Mouse (Mus musculus): ENCODE measurements around the gene Gm20888.
"Not testable (repeated sequence)": the region's sequence is repeated elsewhere in the genome, so short reads cannot be mapped to it uniquely, and the experiment has no call there.

Gene Gm20888

GRCm38 (mm10) chrY:70441582-70441981 is at the start of gene Gm20888:
Gene Gm20888, plus strand, starts transcription at chrY:70441882.
- not testable (repeated sequence) for DNase-seq

Data from cerebellum, postnatal 10 days (tissue).